Mouse (Mus musculus) thymus, adult 2 months (tissue): ENCODE results near the gene Mgst2.

ENCODE experiments used
- CTCF ChIP-seq: fragments of 200-500 bp; IDR thresholded peaks from 2 replicates; pipeline ENCODE4 v1.5.1; 2012; ENCODE audit warnings: mild to moderate bottlenecking, control low read depth, low read length, moderate library complexity, borderline replicate concordance; ENCODE audit not compliant: control insufficient read depth, poor library complexity, insufficient read depth; ENCODE audit errors: extremely low read depth
- POLR2A ChIP-seq: fragments of 200-500 bp; IDR thresholded peaks from 2 replicates; pipeline ENCODE4 v1.6.1; 2012; ENCODE audit warnings: mild to moderate bottlenecking, low read length, control low read depth, moderate library complexity; ENCODE audit not compliant: control insufficient read depth, poor library complexity, insufficient read depth; ENCODE audit errors: extremely low read depth

- TF ChIP-seq POLR2A (no peak), CTCF (no peak)
Observed at GRCm38 (mm10) chr3:51668607-51669006, 8.4 kb downstream of the Mgst2 start.
